Mouse (Mus musculus) hindbrain, postnatal 0 days (tissue): ENCODE results near the gene Zfp385b. TPM values are rescaled to one million over a fixed set of nuclear protein-coding genes. Genes with fewer than 3 reads are reported as not detected.

Experiments used
- ATAC-seq: fragments of 200-750 bp; cut with Nextera tagmentation; 2 replicates; pipeline ENCODE4 v1.8.0; 2017; ENCODE audit warnings: mild to moderate bottlenecking, moderate TSS enrichment, moderate library complexity
- DNase-seq: peaks from one replicate; pipeline ENCODE4 v3.0.0-alpha.2; 2015; ENCODE audit warnings: low spot score
- H3K27ac ChIP-seq: fragments of 300-500 bp; sonication (generic); 2 replicates; pipeline ENCODE4 v1.5.1; 2014; ENCODE audit warnings: mild to moderate bottlenecking
- H3K27me3 ChIP-seq: fragments of 300-500 bp; sonication (generic); 2 replicates; pipeline ENCODE4 v1.6.1; 2014; ENCODE audit warnings: low read length, mixed read lengths; ENCODE audit not compliant: insufficient read depth
- H3K36me3 ChIP-seq: fragments of 300-500 bp; sonication (generic); 2 replicates; pipeline ENCODE4 v1.6.1; 2014; ENCODE audit warnings: low read length, mixed read lengths; ENCODE audit not compliant: insufficient read depth
- H3K4me1 ChIP-seq: fragments of 300-500 bp; sonication (generic); 2 replicates; pipeline ENCODE4 v1.6.1; 2014; ENCODE audit warnings: antibody characterized with exemption, low read length, mixed read lengths; ENCODE audit not compliant: insufficient read depth
- H3K4me2 ChIP-seq: fragments of 300-500 bp; sonication (generic); 2 replicates; pipeline ENCODE4 v1.6.1; 2014; ENCODE audit warnings: low read depth, mild to moderate bottlenecking, low read length, moderate library complexity, mixed read lengths
- H3K4me3 ChIP-seq: fragments of 300-500 bp; sonication (generic); 2 replicates; pipeline ENCODE4 v1.5.1; 2014; ENCODE audit warnings: low read length
- H3K9ac ChIP-seq: fragments of 300-500 bp; sonication (generic); replicated peaks from 2 replicates; pipeline ENCODE4 v1.6.1; 2014; ENCODE audit warnings: mild to moderate bottlenecking, low read length, moderate library complexity, mixed read lengths
- H3K9me3 ChIP-seq: fragments of 300-500 bp; sonication (generic); 2 replicates; pipeline ENCODE4 v1.6.1; 2016; ENCODE audit warnings: low read length, mixed read lengths
- CTCF ChIP-seq: IDR thresholded peaks from 2 replicates; pipeline ENCODE4 v1.5.1; 2016; ENCODE audit warnings: antibody characterized with exemption, control low read depth, low read depth
- WGBS: fragments of 180-500 bp; shearing (Covaris S2); extraction: QIAGEN DNeasy Blood & Tissue Kit; methylation state at CpG from one replicate; pipeline ENCODE4 v1.1.7; 2014; 5-methylcytosine and 5-hydroxymethylcytosine counted together
- polyA plus RNA-seq: library from polyadenylated mRNA; unstranded; fragments of >200 nt; fragmentation: Nextera tagmentation; extraction: Ambion mirVana; gene quantifications from 2 replicates; pipeline ENCODE4 v1.2.1, GENCODE M21; 2015
- total RNA-seq: library from RNA; depleted of rRNA; stranded (reverse); fragments of >200 nt; gene quantifications from 2 replicates; pipeline ENCODE4 v1.2.3, GENCODE M21; 2014

The Zfp385b gene
- total and polyA plus RNA-seq, 2 experiments from 2014 or later = 15.5 to 23.4 TPM

DNA sequence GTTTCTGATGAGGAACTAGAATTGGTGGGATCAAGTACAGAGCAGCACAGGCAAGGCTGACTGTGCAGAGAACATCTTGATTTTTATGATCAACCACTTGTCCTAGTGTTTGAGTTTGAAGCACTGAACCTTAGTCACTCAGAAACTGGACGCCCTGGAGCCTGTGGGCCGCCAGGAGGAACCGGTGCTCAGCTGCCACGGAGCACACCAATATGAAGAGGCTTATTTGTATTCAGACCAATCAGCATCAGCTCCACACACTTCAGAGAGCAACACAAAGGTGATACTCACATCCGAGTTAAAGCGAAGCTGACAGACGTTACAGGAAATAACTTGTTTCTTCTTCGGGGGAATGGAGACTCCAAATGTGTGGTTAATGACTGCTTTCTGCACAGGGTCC, 343.0 kb downstream of the Zfp385b start:
- Histone ChIP-seq H3K27ac (no peak overlapping the region), H3K4me2 (no peak overlapping the region), H3K4me3 (no peak overlapping the region), H3K27me3 (no peaks in the 10 kb centered on the region), H3K36me3 (no peaks in the 10 kb centered on the region), H3K9ac (no peak overlapping the region), H3K9me3 (no peaks in the 10 kb centered on the region), H3K4me1 (no peaks in the 10 kb centered on the region)
- WGBS = 75% methylated on average over 8 of the region's 8 CpGs
- ATAC-seq (no peak), DNase-seq (no peak)
- no peak for TF ChIP-seq CTCF

DNA sequence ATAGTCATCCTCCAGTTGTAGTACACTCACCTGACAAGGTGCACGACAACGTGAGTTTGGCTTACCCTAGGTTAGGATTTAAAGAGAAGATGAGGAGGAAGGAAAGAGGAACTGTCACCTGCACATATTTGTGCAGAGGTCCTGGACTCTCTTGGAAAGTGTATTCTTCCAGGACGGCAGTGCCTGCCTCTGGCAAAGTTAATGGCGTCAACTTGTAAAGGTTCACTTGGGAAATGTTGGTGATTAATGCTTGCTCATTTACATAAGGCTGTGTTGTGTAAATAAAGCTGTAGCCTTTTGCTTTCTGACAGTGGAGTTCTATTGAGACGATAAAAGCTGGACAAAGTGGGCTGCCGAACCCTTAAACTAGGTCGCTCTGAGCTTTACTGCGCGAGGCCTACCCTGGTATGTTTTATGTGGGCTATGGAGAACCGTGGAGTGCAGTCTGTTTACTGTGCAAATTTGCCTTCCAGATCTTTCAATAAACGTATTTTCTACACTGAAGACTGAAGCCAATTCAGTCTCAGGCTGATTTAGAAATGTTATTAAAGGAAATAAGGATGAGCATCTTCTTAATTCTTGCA, 347.1 kb downstream of the Zfp385b start:
- no peak for DNase-seq
- H3K4me3 ChIP-seq = no peak overlapping the region
- no peak for TF ChIP-seq CTCF
- H3K27me3 ChIP-seq = no peaks in the 10 kb centered on the region
- H3K27ac ChIP-seq = no peak overlapping the region
- no peak overlapping the region for H3K4me2 ChIP-seq
- H3K9me3 ChIP-seq = no peaks in the 10 kb centered on the region
- ATAC-seq = no peak
- H3K4me1 ChIP-seq = no peaks in the 10 kb centered on the region
- H3K9ac ChIP-seq = no peak overlapping the region
- no peaks in the 10 kb centered on the region for H3K36me3 ChIP-seq
- WGBS = 62% methylated on average over 11 of the region's 11 CpGs

DNA sequence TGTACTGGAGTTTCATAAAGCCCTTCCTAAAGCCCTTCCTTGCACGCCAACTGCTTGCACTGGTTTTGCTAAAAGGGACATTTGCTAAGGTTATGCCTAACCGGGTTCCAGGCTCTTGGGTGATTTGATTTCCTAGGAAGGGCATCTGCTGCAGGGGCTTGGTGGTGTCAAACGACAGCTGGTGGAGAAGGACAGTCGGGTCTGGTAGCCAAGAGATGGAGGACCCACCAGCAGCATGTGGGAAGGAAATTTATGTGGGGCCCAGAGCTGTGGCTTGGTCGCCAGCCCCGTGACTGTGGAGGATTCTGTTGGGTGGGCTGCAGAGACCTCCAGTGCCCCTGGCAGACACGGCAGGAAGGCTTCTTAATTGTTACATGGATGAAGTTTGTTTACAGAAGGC, 348.7 kb downstream of the Zfp385b start:
- no peaks in the 10 kb centered on the region for H3K4me1 ChIP-seq
- H3K4me3 ChIP-seq = no peak overlapping the region
- H3K27me3 ChIP-seq = no peaks in the 10 kb centered on the region
- no peak overlapping the region for H3K9ac ChIP-seq
- H3K9me3 ChIP-seq = no peaks in the 10 kb centered on the region
- 64% methylated on average over 7 of the region's 7 CpGs for WGBS
- DNase-seq (no peak), ATAC-seq (0 out of 2 replicates have a peak, but pooled peaks have one; percentile 43)
- TF ChIP-seq CTCF = no peak
- H3K36me3 ChIP-seq = no peaks in the 10 kb centered on the region
- H3K4me2 ChIP-seq = no peak overlapping the region
- H3K27ac ChIP-seq = no peak overlapping the region

DNA sequence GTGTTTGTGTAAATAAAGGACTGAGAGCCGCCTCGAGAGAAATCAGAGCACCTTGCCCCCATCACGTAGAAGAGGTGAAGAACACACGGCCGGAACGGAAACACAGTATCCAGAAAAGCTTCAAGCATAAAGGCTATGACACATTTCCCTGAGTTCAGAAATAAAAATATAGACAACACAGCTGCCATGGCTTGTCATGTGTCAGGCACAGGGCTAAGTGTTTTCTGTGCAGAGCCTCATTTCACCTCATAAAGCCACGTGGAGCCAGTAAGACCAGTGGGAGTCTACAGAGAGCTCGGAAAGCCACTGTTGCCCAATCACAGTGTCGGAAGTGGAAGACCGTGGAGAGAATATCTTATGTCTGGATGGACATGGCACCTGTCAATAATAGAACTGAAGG, 358.0 kb downstream of the Zfp385b start:
- WGBS = 92% methylated on average over 10 of the region's 10 CpGs
- no peaks in the 10 kb centered on the region for H3K9me3 ChIP-seq
- TF ChIP-seq CTCF = no peak

DNA sequence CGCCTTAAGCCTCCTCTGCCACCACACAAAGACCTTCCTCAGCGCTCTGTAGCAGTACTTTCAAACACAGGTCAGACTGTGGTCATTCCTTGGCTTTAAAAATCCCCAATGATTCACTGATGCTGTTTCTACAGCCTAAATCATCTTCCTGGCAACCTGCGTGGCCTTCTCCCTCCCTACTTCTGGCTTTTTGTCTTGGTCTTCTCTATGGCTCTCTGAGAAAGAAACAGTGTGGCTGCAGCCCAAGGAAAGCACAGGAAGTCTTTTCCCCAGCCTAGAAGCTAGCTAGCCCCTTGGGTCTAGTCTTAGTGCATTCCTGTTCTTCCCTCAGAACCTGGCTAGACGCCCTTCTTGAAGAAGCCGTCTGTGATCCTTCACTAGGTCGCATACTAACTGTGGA, 359.4 kb downstream of the Zfp385b start:
- no peaks in the 10 kb centered on the region for H3K27me3 ChIP-seq
- no peak overlapping the region for H3K4me3 ChIP-seq
- DNase-seq (no peak), ATAC-seq (no peak)
- H3K4me1 ChIP-seq = no peaks in the 10 kb centered on the region
- TF ChIP-seq CTCF = no peak
- no peak overlapping the region for H3K4me2 ChIP-seq
- H3K36me3 ChIP-seq = no peaks in the 10 kb centered on the region
- H3K9ac ChIP-seq = no peak overlapping the region
- no peaks in the 10 kb centered on the region for H3K9me3 ChIP-seq
- H3K27ac ChIP-seq = no peak overlapping the region
- 91% methylated on average over 6 of the region's 6 CpGs for WGBS

More for the DNA sequence above, 358.0 kb downstream of the Zfp385b start:
- no peak for DNase-seq
- Histone ChIP-seq H3K27me3 (no peaks in the 10 kb centered on the region), H3K36me3 (no peaks in the 10 kb centered on the region), H3K27ac (no peak overlapping the region), H3K4me2 (no peak overlapping the region), H3K4me1 (no peaks in the 10 kb centered on the region), H3K9ac (no peak overlapping the region), H3K4me3 (no peak overlapping the region)
- ATAC-seq = no peak

DNA sequence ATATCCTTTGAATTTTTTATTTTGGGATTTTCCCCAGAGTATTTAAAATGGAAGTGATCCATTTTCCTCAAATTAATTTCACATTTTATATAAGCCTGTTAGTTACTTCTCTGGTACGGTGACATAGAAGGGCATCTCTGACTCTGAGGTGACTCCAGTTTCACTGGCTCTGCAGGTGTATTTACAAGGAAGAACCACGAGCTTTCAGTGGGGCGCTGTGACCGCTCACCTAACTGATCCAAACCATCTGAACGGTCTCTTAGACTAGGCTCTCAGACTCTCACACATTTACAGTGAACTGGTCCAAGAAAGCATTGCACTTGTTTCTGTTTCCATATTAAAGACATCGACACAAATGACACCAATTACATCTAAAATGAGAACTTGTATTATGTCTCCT, 361.0 kb downstream of the Zfp385b start:
- DNase-seq = no peak
- no peaks in the 10 kb centered on the region for H3K27me3 ChIP-seq
- H3K9me3 ChIP-seq = no peaks in the 10 kb centered on the region
- no peak overlapping the region for H3K4me3 ChIP-seq
- ATAC-seq = no peak
- no peak; the same call in 1 of the 2 replicates for TF ChIP-seq CTCF
- no peak overlapping the region for H3K9ac ChIP-seq
- WGBS = 86% methylated on average over 6 of the region's 6 CpGs
- no peaks in the 10 kb centered on the region for H3K4me1 ChIP-seq
- H3K36me3 ChIP-seq = no peaks in the 10 kb centered on the region
- H3K27ac ChIP-seq = no peak overlapping the region
- no peak overlapping the region for H3K4me2 ChIP-seq

DNA sequence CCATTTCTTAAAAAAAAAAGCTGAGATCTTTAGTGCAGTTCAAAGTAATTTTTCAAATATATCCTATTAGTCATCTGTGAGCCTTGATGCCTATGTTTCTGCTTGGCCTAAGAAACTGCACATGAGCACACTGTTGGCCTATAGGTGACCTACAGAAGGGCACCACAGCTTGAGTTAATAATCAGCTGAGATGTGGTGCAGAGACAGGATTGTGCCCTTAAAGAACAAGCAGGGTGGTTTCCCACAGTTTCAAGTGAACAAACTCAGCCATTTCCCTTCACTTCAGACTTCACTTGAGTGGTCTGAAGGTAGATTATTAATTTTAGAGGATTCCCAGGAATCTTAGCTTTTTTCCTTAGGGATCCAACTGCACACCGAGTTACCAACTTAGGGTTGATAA, 362.3 kb downstream of the Zfp385b start:
- 67% methylated on average over 1 of the region's 1 CpGs for WGBS
- no peak for TF ChIP-seq CTCF
- H3K9ac ChIP-seq = no peak overlapping the region

More for the DNA sequence above, 362.3 kb downstream of the Zfp385b start:
- Histone ChIP-seq H3K27ac (no peak overlapping the region), H3K36me3 (no peaks in the 10 kb centered on the region), H3K4me2 (no peak overlapping the region), H3K4me3 (no peak overlapping the region), H3K9me3 (no peaks in the 10 kb centered on the region), H3K4me1 (no peaks in the 10 kb centered on the region), H3K27me3 (no peaks in the 10 kb centered on the region)
- DNase-seq = no peak
- ATAC-seq = no peak
